Mouse (Mus musculus) layer of hippocampus, postnatal 14 days (tissue): ENCODE results near the gene Uba3. TPM values are rescaled to one million over a fixed set of nuclear protein-coding genes. Genes with fewer than 3 reads are reported as not detected.

Source experiments
- DNase-seq, 2 experiments: peaks; one replicate each; pipeline ENCODE4 v3.0.0; 2021 to 2022; ENCODE audit warnings: low spot score in 2 of 2, mixed read lengths in 1 of 2
- total RNA-seq, 2 experiments: library from RNA; stranded (reverse); gene quantifications; 2 replicates each; pipeline ENCODE4 v1.2.3; 2021

Gene Uba3
- total RNA-seq, 2 experiments from 2014 or later = 62.1 to 65.7 TPM

GRCm38 (mm10) chr6:97141811-97142210, 63.6 kb downstream of the Uba3 start:
- no peak for DNase-seq

Other genes starting within 250 kb of the Uba3 start
- gene Fam19a4, start 145.2 kb downstream of the Uba3 start, total RNA-seq = 1 to 10 TPM in 1 of 2 experiments, under 1 TPM in 1; 0.69 to 2.0 TPM
- gene Eogt, start 56.5 kb downstream of the Uba3 start, total RNA-seq = 10 to 100 TPM; 32.1 to 38.3 TPM
- gene Tmf1, start 26.5 kb downstream of the Uba3 start, total RNA-seq = 10 to 100 TPM; 56.9 to 57.9 TPM
- gene Arl6ip5, start 5.0 kb upstream of the Uba3 start, total RNA-seq = 100 to 1,000 TPM; 156 to 168 TPM
- not detected for gene Lmod3, start 47.1 kb upstream of the Uba3 start, total RNA-seq